1 mouse cellular context compared by ENCODE assay signal in the genomic region with DNA sequence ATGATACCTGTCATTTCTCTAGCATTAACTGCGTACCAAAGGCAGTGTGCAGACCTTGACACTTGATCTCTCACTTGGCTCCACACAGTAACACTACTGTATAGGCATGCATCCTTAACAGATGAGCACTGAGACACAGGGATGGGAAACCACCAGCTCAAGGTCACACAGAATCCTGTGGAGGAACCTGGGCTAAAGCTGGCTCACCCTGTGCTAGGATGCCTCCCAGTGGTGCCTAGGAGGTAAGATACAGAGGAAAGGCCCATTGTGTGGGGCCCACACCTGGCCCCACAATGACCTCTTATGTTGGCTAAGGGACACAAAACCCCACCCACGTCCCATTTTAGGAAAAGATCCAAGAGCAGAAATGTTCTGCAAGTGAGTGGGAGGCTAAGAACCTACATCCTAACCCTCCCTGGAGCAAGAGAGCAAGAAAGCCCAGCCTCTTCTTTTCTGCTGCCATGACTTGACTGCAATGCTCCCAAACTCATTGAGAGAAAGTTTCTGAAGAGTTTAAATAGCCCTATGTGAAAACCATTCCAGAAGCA.
TF ChIP-seq lines count a peak whose summit lies in the region.

No protein-coding gene starts in this region.

TF ChIP-seq in CH12.LX, 34 proteins besides CTCF, POLR2A, EP300 and RAD21 (continued from another document):
- TF ChIP-seq MEF2A (IDR thresholded peaks at IDR 0.05; ENCODE audit: borderline replicate concordance, low read depth, low read length) (peak; percentile 63; the same call in 1 of the 2 replicates), HCFC1 (IDR thresholded peaks at IDR 0.05; ENCODE audit: low read depth, low read length) (no peak), ELF1 (IDR thresholded peaks at IDR 0.05; ENCODE audit: low read depth, low read length) (no peak), TBP (conservative IDR thresholded peaks at IDR 0.05; ENCODE audit: low read depth, low read length) (no peak), CHD2 (IDR thresholded peaks at IDR 0.05; ENCODE audit: low read length) (no peak), BHLHE40 (IDR thresholded peaks at IDR 0.05; ENCODE audit: low read depth, low read length) (0 out of 2 replicates have a peak, but pooled peaks have one; percentile 30), CHD1 (IDR thresholded peaks at IDR 0.05; ENCODE audit: low read depth, low read length) (no peak)
TF ChIP-seq in CH12.LX: peak in this region for 10.
